Mouse (Mus musculus) layer of hippocampus, postnatal 25 days (tissue): Measurements from ENCODE around the gene Hmbs. TPM values are rescaled to one million over a fixed set of nuclear protein-coding genes. Genes with fewer than 3 reads are reported as not detected.
"Not testable (repeated sequence)": the region's sequence is repeated elsewhere in the genome, so short reads cannot be mapped to it uniquely, and the experiment has no call there.

ENCODE experiments used
- DNase-seq, 2 experiments: peaks; one replicate each; pipeline ENCODE4 v3.0.0; 2022; ENCODE audit warnings: mixed read lengths in 2 of 2, low spot score in 1 of 2; ENCODE audit errors: extremely low spot score in 1 of 2
- total RNA-seq, 2 experiments: library from RNA; stranded (reverse); gene quantifications; 2 replicates each; pipeline ENCODE4 v1.2.3; 2021

The Hmbs gene
- total RNA-seq, 2 experiments from 2014 or later, result 17.9 to 23.6 TPM

DNA sequence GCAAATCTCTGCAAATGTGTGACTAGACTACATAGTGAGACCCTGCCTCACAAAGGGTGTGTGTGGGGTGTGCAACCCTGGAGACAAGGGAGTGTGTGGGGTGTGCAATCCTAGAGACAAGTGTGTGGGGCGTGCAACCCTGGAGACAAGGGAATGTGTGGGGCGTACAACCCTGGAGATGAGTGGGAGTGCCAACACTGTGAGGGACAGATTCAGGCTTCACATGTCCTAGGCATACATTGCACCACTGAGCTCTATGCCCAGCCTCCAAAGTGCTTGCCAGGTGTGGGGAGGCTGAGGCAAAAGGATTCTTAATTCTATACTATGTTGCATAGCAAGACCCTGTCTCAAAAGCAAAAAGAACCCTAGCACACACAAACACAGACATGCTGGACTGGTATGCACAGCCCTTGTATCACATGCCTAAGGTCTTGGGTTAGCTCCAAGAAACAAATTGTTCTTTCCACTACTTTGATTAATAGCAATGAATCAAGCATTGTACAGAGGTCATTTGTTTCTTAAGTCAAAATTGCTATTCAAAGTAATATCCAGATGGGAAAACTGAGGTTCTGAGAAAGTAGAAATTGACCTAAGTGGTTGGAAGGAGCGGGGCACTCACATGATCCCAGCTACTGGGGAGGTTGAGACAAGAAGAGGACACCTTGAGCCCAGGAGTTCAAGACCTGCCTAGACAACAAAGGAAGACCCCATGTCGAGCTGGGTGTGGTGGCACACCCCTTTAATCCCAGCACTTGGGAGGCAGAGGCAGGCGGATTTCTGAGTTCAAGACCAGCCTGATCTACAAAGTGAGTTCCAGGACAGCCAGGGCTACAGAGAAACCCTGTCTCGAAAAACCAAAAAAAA, 1.8 kb upstream of the Hmbs start:
- no peak for DNase-seq

DNA sequence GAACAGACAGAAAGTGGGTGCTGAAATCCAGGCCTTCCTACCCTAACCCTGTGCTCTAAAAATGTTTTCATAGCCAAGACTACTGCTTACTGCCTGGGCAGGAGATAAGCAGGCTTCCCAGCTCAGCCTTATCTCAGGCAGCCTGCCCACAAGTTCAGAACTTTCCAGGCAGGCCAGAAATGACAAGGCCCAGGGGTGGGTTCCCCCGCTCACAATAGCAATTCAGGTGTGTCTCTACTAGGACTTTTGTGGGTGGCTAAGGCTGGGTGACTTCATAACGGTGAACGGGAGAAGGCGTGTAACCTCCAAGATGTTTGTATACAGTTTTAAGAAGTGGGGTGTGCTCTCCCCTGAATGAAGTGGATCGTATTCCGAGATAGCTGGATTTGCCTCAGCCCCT, 738 bp downstream of the Hmbs start:
- DNase-seq, result no peak

DNA sequence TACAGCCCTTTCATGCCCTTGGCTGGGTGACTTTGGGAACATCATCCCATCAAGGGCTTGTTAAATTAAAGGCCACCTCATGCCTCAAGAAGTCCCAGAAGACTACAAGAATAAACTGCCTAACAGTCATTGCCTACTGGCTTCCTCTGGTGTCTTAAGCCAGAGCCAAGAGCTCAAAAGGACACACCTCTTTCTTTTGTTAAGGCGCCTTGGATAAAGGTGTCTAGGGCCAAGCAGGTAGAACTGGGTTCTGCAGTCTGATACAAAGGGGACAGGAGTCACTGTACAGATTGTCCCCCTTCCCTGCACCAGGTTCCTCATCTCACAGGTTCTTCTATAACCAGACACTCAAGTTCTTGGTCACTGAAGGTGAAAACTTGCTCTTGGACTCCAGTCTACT, 1.4 kb downstream of the Hmbs start:
- no peak for DNase-seq

DNA sequence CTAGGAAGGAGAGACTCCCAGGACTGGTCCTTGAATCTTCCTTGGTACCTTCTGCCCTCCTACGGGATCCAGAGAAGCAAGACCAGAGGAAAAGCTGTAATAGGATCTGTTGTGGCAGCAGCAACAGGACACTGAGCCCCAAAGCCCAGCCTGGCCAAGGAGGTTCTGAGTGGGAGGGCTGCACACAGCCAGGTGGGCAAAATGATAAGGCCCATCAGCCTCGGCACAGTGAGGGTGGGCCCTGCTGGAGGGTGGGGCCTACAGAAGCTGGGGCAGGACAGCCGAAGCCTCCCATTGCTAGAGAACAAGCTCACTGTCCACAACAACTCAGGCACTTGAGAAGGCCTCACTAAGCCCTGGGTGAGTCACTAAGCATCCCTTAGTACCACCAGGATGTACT, 1.9 kb downstream of the Hmbs start:
- no peak for DNase-seq

DNA sequence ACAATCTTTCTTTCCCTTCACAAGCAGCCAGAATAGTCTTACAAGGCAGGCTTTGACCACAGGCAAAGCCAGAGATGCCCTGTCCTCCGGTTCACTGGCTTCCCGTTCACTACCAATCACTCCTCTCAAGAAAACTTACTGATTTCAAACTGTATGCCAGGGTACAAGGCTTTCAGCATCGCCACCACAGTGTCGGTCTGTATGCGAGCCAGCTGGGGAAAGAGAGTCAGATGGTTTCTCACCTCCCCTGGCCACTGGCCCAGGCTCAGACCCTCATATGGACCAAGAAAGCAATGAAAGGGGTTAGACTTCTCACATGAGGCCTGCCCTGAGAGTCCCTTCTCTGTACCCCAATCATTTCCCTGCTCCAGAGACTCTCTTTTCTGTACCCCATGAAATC, 2.5 kb downstream of the Hmbs start:
- DNase-seq, result no peak

DNA sequence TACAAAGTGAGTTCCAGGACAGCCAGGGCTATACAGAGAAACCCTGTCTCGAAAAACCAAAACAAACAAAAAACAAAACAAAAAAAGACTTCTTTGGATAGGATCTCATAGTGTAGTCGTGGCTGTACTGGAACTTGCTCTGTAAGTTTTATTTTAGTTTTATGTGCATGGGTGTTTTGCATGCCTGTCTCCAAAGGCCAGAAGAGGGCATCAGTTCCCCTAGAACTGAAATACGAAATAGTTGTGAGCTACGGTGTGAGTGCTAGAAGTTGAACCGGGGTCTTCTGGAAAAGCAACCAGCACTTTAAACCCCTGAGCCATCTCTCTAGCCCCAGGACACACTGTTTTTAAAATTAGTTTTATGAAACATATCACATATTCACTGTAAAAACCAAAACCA, 5.5 kb downstream of the Hmbs start:
- no peak for DNase-seq

DNA sequence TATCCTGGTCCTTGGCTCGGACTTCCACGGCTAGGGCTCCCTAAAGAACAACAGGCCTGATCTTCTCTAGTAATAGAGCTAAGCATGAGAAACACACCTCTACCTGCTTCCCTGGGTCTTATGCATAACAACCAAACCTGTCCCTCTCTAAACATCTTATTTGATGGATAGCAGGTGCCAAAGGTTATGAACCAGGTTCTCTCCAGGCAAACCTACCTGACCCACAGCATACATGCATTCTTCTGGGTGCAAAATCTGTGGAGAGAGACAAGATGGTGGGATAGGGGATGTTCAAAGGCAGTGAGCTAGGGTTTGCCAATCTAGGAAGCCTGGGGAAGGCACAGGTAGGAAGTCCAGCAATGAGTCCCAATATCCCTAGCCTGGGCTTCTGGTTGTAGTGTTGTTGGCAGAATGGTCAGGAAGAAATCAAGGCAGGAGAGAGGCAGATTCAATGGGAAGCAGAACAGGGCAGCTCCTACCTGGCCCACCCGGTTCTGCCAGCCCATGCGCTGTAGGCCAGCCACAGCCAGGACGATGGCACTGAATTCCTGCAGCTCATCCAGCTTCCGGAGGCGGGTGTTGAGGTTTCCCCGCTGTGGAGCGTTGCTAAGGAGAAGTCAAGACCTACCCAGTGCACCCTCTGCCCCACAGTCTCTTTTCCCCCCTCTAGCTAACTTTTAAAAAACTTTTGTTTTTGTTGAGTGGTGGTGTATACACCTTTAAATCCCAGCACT, 6.4 kb downstream of the Hmbs start:
- DNase-seq, result no peak

DNA sequence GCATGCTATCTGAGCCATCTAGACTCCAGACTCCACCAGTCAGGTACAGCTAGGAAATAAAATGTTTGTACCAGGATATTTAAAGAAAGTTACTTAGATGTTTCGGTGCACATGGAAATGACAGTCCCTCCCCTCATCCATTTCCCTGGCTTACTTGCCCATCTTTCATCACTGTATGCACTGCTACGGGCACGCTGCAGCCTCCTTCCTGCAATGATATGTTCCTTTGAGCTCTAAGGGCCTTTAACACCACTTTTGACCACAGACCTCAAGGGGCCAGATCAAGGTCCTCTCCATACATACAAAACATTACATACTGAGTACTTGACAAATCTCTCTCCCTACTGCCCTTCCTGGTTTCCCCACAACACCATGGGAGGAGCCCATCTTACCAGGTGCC, 7.1 kb downstream of the Hmbs start:
- no peak for DNase-seq

DNA sequence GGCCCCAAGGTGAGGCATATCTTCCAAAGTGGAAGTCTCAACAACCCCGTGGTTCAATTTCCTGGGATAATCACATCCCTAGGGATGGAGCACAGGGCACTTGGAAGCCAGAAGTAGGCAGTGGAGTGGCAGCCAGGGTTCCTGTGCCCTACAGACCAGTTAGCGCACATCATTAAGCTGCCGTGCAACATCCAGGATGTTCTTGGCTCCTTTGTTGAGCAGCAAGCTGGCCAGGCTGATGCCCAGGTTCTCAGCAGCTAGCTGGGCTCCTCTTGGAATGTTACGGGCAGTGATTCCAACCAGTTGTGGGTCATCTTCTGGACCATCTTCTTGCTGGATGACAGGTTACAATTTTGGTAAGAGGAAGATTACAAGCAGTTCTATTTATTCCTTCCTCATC, 7.5 kb downstream of the Hmbs start:
- not testable (repeated sequence) for DNase-seq

DNA sequence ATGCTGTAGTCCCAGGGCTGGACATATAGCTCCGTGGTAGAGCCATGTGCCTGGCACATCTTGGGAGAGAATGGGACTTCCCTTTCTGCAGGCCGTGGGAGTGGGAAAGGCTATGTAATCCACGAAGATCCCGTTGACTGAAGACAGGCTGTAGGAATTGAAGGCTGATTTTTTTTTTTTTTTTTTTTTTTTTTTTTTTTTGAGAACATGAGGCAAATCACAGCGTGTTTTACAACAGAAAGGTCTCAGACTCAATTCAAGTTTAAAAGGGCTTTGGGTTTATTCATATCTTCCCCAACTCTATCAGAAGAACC, 8.0 kb downstream of the Hmbs start:
- no peak for DNase-seq

DNA sequence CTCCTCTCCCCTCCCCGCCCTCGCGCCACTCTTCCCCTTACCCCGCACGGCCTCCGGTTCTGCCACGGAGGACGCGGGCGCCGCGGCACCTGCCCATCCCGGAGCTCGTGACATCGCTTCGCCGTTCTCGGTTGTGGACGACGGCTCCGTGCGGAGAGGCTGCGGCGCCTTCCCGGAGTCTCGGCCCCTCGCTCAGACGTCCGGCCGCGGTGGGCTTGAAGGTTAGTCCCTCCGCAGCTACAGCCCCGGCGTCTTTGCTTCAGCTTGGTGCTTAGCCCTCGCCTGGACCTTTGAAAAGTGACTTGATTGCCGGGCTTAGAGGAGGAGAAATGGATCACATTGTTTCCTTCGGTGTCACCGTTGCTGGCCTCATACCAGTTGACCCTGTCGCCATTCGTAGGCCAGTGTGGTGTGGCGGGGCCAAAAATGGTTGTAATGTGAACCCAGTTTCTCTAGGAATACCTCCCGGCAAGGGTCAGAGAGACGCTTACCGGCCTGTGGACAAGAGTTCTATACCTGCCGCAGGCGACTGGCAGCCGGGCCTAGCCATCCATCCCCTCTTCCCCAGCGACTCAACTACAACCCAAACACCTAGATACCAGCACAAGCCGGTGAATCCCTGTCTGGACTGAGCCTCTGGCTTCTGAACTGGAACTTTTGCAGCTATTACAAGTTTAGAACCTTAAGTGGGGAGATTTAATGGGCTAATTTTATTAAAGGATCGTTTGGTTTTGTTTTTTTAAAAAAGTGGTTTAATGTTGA, 8.5 kb downstream of the Hmbs start:
- peak in 1 of 2 experiments; percentile 40 for DNase-seq

DNA sequence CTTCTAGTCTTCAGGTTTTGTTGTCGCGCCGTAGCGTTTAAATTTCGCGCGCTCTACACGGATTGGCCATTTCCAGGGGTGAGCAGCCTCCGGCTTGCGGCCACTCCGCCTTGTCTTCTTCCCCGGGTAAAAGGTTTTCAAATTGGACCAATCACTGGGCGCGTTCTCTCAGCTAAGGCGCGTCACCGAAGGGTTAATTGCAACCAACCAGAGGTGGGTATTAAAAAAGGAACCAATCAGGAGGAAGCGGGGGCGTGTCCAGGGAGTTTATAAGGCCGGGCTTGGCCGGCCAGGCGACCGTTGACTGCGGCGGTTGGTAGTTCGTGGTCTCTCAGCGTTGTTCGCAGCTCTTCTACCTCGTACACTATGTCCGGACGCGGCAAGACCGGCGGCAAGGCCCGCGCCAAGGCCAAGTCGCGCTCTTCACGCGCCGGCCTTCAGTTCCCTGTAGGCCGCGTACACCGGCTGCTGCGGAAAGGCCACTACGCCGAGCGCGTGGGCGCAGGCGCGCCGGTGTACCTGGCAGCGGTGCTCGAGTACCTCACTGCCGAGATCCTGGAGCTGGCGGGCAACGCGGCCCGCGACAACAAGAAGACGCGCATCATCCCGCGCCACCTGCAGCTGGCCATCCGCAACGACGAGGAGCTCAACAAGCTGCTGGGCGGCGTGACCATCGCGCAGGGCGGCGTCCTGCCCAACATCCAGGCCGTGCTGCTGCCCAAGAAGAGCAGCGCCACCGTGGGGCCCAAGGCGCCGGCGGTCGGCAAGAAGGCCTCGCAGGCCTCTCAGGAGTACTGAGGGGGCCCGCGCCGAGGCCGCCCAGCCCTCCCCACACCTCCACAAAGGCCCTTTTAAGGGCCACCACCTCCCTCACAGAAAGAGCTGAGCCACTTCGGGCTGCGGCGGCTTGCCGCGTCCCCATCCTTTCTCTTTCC, 9.4 kb downstream of the Hmbs start, which contains the start of gene H2afx:
H2afx (plus strand) TSS at position 299 of the 935 bp plus-strand sequence.
- DNase-seq, result peak; percentile 94 to 95

DNA sequence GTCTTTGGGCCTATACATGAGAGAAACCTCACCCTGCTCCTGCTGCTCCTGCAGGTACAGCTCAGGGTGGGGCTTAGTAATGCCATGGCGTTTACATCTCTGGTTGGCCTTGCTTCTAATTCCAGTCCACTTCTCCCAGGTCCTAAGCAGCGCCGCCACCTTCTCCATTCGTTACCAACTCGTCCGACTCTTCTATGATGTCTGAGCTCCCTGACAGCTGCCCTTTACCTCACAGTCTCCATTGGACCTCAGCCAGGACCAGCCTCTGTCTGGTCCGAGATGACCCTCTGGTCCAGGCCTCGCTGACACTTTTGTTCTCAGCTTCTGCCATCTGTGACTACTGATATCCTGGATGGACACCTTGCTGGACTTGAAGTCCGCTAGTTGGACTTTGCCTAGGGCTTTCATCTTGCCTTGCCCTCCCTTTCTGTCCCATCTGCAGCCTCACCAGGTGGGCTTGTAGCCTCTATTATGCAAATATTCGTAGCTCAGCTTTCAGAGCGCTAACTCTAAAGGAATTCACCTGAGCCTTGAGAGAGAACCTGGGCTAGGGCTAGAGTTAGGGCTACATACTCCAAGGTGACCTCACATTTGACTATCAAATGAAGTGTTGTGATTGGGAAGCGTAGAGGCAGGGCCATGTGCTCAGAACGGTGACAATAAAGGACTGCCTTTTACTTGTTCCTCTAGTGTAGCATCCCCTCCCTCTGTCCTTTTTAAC, 10.9 kb downstream of the Hmbs start:
- no peak for DNase-seq

DNA sequence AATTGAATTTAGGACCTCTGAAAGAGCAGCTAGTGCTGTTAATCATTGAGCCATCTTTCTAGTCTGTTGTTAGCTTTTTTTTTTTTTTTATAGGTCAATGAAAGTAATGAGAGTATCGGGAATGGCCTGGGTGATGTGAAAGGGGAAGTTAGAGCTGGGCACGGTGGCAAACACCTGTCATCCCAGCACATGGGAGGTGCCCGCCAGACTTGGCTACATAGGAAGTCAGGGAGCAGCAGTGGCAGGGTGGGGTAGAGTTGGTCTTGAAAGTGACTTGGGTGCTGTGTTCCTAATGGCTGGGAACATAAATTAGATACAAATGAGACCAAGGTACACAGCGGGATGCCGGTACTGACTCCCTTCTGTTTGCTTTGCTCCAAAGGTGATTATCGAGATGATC, 13.3 kb downstream of the Hmbs start:
- no peak for DNase-seq

DNA sequence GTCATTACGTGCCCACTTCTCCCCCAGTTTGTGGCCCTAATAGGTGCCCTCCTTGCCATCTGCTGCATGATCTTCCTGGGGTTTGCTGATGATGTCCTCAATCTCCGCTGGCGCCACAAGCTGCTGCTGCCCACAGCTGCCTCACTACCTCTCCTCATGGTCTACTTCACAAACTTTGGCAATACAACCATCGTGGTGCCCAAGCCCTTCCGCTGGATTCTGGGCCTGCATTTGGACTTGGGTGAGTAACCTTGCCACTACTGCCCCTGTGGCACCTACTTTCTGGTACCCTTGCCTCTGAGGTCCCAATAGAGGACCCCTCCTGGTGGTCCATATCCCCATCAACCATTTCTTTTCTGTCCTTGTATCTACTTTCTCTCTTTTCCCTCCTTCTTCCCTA, 16.1 kb downstream of the Hmbs start:
- no peak for DNase-seq

DNA sequence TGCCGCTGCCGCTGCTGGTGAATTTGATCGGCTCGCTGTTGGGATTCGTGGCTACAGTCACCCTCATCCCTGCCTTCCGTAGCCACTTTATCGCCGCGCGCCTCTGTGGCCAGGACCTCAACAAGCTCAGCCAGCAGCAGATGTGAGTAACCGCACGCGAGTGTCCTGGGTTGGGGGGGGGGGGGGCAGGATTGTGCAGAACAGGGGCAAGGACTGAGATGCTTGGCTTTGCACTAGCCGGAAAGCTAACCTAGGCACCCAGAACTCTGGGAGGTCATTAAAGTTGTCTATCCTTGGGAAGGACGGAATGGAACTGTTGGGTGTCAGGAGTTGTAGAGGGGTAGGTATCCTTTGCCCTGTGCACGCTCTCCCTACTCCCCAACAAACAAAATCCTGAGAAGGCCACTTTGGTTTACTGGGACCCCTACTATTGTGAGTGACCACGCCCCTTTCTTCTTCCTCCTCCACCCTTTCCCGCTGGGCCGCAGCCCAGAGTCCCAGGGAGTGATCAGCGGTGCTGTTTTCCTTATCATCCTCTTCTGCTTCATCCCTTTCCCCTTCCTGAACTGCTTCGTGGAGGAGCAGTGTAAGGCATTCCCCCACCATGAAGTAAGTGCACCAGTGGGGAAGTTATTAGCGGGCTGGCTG, 16.8 kb downstream of the Hmbs start:
- no peak for DNase-seq

DNA sequence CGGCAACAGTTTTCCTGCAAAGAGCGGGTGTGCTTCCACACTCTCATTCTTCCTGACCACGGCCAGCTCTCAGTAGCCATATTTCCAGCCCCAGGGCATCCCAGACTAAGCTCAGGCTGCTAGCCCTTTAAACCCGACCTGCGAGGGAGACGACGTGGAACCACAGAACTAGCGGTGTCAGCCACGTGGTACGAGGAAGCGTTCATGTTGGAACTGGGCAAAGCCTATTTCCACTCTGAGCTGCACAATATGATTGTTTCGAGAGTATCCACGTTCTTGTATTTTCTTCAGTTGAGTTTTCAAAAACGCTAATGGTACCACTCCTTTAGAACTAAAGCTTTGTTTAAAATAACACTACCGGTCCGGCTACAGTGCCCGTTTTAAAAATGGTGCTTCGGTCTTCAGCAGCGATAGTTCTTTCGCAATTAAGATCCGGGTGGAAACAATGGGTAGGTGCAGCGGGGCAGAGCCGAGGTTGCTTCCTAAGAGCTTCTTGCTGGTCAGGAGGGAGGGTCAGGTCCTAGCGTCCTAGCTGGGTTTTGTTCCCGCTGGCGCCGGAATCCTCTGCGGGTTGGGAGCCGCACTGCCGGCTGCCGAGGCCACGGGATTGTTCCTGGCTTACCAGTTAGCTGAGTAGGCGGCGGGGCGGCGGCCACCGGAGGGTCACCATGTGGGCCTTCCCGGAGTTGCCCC, 17.5 kb downstream of the Hmbs start:
- DNase-seq, result peak; percentile 59 to 60

DNA sequence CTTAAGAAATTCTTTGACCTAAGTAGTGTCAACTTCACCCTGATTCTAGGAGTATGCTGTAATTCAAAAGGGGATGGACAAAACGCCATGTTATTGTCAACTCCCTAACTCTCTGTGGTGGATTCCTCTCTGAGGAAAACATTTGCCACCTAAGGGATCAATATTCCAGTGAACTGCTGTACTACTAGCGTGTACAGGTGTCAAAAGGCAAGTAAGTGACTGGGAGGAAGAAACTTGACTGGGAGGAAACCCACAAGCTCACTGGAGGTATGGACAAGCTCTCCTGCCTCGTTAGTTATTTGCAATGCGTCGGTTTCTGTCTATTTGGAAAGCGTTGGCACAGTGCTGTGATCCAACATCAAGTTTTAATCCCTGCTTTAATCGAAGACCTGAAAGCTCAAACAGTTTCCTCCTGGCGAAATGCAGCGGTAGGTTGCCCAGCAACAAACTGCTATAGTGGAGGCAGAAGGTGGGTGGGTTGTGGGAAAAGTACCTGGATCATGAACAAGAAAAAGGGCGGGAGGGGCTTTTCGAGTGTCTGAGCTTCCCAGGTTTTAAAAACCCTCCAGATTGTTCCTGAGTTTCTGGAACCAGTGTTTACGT, 18.2 kb downstream of the Hmbs start, which contains the start of gene Dpagt1:
Dpagt1 (plus strand) TSS at position 252 of the 603 bp plus-strand sequence.
- DNase-seq, result no peak
